Mouse (Mus musculus) bone marrow macrophage, adult 2 months (primary cell): Measurements from ENCODE around the gene Fam241a. TPM values are rescaled to one million over a fixed set of nuclear protein-coding genes. Genes with fewer than 3 reads are reported as not detected.
A peak's percentile ranks its signal among the peaks of the same experiment; 100 is the strongest.

ENCODE experiments used
- H3K27ac ChIP-seq: 2 replicates; pipeline ENCODE4 v1.5.1; 2012; ENCODE audit warnings: low read depth, low read length; ENCODE audit not compliant: insufficient read depth
- H3K4me1 ChIP-seq: 2 replicates; pipeline ENCODE4 v1.6.1; 2012; ENCODE audit warnings: low read length; ENCODE audit not compliant: control insufficient read depth, insufficient read depth
- H3K4me3 ChIP-seq: 2 replicates; pipeline ENCODE4 v1.5.1; 2012; ENCODE audit warnings: mild to moderate bottlenecking, low read length, moderate library complexity; ENCODE audit not compliant: insufficient read depth
- CTCF ChIP-seq: IDR thresholded peaks from 2 replicates; pipeline ENCODE4 v1.5.1; 2012; ENCODE audit warnings: low read depth, mild to moderate bottlenecking, low read length, moderate library complexity
- POLR2A ChIP-seq: IDR thresholded peaks from 2 replicates; pipeline ENCODE4 v1.6.1; 2012; ENCODE audit warnings: mild to moderate bottlenecking, low read depth, low read length, borderline replicate concordance
- polyA plus RNA-seq: library from polyadenylated mRNA; stranded (reverse); fragments of >200 nt; gene quantifications from 2 replicates; pipeline ENCODE4 v1.2.4, GENCODE M21; 2012; ENCODE audit not compliant: missing spikeins, insufficient read depth, insufficient read length

The Fam241a gene
- polyA plus RNA-seq, 1 experiment = 23.7 TPM

DNA sequence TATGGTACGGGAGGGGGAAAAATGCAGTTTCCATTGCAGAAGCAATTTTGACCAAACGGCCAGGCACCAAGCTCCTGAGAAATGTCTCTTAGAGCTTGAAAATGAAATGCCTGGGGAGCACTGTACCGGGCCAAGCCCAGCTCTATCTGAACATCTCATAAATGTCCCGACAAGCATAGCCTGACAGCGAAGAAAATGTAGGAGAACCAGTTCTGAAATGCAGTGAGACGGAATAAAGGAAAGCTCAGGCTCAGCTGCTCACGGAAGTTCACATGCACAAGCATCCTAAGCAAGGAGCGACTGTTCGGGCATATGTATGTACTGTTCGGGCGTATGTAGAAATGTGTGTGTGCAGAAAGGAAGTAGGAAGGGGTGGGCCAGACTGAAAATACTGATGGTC, 34.8 kb downstream of the Fam241a start:
- TF ChIP-seq CTCF (no peak), POLR2A (no peak)
- Histone ChIP-seq H3K4me1 (peaks cover 2% of the 10 kb centered on the region), H3K27ac (no peak overlapping the region), H3K4me3 (no peak overlapping the region)

DNA sequence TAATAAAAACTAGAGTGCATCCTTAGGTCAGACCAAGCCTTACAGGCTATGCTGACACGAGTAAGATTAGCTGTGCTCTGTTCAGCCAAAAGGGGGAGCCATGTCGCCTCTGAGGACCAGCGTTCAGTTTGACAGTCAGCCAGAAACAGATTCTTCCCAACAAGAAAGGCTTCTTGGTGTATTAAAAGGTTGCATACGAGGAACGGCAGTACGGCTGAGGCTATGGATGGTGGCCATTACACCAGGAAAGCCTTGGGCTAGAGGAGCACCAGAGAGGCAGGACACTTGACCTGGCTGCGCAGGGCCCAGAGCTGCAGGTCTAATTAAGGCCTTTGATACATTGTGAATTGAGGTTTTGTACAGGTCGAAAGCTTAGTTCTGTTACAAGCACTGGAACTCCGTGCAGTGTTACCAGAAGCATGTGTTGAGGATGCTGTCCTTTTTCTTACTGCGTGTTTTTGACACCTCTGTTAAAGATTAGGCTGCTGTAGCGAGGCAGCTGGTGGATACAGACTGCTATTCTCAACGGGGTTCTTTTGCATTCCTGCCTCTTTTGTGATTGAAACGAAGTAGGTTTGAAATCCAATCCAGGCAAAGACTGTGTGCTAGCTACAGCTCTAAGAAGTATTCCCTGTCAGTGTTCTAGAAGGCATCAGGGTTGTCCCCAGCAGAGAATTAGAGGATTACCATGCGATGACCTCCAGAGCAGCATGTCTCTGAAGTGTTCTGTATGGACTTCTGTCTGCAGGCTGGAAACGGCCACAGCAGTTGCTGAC, 42.5 kb downstream of the Fam241a start:
- H3K27ac ChIP-seq = no peak overlapping the region
- H3K4me3 ChIP-seq = no peak overlapping the region
- H3K4me1 ChIP-seq = peaks cover 4% of the 10 kb centered on the region
- TF ChIP-seq POLR2A = no peak
- TF ChIP-seq CTCF = peak; percentile 91

DNA sequence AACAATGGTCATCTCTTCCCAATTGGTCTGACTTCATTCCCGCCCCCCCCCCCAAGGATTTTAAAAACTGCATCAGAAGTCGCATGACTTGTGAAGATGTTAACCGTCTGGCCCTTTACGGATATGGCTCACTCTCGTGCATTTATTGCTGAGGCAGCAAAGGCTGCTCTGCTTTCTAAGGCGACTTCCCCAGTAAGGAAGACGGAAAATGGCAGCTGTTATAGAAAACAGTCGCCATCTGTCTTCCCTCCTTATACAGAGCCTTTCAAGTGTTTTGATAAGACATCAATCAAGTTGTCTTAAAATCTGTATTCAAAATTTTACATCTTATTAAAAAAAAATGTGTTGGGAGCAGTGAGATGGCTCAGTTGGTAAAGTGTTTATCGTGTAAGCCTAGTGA, 43.4 kb downstream of the Fam241a start:
- Histone ChIP-seq H3K4me3 (no peak overlapping the region), H3K4me1 (peaks cover 4% of the 10 kb centered on the region), H3K27ac (no peak overlapping the region)
- TF ChIP-seq POLR2A (no peak), CTCF (no peak)

DNA sequence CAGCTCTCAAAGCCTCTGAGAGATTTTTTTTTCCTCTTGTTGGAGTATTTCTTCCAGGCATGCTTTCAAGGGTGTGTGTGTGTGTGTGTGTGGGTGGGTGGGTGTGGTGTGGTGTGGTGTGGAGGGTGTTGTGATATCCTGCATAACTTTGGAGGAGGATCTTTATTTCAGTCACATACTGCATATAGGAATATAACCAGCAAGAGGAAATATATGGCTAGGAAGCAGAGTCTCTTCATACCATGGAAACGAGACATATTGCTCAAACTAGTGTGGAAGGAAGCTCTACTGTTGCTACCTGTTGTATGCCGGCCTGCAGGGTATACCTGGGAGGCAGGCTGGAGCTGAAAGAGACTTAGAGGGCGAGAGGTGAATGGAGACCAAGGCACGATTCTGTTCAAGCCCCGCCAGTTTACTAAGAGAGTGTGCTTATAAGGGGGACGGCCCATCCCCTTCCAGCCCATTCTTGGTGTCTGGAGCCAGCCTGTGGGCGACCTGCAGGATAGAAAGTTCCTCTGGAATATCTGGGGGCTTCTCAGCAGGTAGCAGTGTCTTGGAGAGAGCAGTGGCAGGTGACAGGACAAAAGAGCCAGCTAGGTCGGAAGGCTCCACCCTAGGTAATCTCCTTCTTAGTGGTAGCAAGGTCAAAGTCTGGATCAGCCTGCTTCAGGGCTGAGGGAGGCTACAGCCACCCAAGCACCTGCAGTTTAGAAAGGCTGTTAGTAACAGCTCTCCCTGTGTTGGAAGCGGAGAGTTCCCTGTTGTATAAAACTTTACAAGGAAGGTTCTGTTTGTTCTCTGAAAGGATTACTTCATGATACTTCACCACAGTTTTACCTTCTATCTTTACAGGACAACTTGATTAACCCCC, 45.1 kb downstream of the Fam241a start:
- Histone ChIP-seq H3K4me3 (no peak overlapping the region), H3K4me1 (peaks cover 4% of the 10 kb centered on the region), H3K27ac (no peak overlapping the region)
- no peak for TF ChIP-seq CTCF
- no peak for TF ChIP-seq POLR2A

DNA sequence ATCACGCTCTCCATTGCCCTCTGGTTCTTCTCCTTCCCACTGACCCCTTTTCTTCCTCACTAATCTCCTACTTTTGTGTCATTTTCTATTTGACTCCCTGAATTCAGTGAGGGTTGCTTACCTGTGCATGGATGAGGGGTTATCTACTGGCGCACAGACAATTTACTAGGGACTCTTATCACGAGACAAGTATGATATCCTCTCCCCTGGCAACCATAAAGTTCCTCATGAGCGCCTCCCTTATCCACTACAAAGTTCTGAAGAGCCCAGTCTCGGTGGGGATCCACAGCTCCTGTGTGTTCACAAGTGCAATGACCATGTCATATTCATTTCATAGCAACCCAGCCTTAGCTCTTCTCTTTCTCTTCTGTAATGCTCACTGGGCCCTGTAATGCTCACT, 46.2 kb downstream of the Fam241a start:
- Histone ChIP-seq H3K27ac (no peak overlapping the region), H3K4me3 (no peak overlapping the region), H3K4me1 (peaks cover 4% of the 10 kb centered on the region)
- no peak for TF ChIP-seq POLR2A
- no peak for TF ChIP-seq CTCF

DNA sequence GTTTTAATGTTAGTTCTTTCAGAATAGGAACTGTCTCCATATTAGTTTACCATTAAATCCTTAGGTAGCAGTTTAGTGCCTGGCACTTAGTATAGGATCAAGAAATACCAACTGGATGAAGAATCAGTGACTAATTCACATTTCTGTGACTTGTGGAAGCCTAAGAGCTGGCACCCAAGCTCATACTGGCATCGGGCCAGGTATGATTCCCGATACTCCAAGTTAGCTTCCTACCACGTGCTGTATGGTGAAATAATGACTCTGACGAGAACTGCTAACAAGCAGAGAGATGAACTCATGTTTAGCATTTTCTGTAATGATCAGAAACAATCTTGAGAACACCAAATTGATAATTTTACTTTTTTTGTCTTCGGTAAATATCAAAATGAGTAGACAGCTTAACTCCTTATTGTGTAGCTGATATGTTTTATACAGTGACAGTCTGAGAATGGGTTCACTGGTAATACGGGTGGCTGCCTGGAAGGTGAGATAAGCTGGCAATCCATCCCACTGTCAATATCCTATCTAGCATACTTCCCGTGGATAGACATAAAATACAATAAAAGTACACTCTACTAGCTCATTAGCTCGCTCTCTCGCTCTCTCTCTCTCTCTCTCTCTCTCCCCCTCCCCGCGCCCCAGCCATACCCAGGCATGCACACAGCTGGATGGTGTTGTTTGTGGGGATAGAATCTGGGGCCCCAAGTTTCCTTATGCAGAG, 47.9 kb downstream of the Fam241a start:
- TF ChIP-seq CTCF = no peak
- TF ChIP-seq POLR2A = no peak
- Histone ChIP-seq H3K4me3 (no peak overlapping the region), H3K4me1 (no peaks in the 10 kb centered on the region; the same call in 1 of the 2 replicates), H3K27ac (no peak overlapping the region)

DNA sequence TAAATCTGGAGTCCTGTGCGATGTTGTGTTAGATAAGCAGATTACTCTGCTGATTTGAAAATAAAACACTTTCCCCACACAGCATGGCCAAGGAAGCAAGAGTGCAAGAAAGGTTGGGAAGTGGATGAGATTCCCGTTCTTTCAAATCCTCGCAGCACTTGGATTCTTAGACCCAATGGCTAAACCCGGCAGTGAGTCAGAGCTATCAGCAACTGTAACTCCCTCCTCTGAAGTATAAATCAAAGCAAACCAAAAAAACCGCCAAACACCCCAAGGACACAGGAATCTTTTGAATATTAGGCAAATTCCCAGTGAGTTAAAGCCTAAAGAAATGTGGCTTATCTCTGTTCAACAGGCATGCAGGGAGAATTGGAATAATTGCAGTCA, 52.2 kb downstream of the Fam241a start:
- TF ChIP-seq POLR2A = no peak
- no peak for TF ChIP-seq CTCF
- no peaks in the 10 kb centered on the region; the same call in 1 of the 2 replicates for H3K4me1 ChIP-seq
- no peak overlapping the region for H3K4me3 ChIP-seq
- no peak overlapping the region for H3K27ac ChIP-seq

DNA sequence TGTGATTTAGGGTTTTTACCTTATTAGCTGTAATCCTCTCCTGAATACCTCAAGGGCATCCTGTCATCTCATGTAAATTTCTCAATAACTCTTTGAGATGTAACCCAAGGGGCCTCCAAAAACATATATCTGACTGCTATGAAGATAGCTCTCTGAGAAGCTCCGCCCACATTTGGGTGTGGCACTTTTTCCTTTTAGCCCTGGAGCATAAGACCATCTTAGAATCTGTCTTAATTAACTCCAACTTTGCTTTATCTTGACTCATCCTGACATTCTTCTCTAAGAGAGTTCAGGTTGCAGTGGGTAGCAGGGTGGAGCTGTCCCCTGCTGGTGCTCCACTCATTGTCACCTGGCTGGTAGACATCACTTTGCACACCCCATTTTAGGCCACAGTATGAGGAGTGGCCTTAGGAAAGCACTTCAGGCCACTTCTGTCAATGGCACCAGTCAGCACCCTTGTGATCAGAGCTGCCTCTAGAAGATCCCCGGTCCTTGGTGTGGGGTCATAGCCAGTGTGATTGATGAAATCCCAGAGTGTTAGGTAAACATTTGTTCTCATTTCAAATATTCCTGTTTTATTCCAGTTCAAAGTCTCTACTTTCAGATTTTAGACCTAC, 52.7 kb downstream of the Fam241a start:
- TF ChIP-seq CTCF (no peak), POLR2A (no peak)
- no peak overlapping the region for H3K4me3 ChIP-seq
- H3K4me1 ChIP-seq = peaks cover 4% of the 10 kb centered on the region; the same call in 1 of the 2 replicates
- no peak overlapping the region for H3K27ac ChIP-seq

DNA sequence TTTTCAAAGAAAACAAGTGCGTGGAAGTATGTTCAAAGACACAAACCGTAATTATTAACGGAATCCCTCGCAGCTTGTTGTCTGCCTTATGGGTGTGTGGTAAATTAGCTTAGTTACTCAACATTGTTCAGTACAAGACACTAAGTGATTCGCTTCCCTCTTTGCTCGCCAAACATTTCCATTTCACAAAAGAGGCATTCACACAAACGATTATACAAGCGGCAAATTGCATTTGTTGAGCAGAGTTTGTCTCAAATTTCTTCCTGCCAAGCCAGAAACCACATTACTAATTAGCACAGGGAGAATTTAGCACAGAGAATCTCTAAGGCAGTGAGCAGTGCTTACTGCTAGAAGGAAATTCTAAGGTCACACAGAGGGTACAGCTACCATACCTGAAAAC, 54.2 kb downstream of the Fam241a start:
- no peak overlapping the region for H3K27ac ChIP-seq
- TF ChIP-seq POLR2A (no peak), CTCF (no peak)
- no peak overlapping the region for H3K4me3 ChIP-seq
- 0 out of 2 replicates have a peak, but pooled peaks cover 4% of the 10 kb centered on the region for H3K4me1 ChIP-seq
